ENCODE assay signal across 8 mouse cellular contexts in the genomic region with DNA sequence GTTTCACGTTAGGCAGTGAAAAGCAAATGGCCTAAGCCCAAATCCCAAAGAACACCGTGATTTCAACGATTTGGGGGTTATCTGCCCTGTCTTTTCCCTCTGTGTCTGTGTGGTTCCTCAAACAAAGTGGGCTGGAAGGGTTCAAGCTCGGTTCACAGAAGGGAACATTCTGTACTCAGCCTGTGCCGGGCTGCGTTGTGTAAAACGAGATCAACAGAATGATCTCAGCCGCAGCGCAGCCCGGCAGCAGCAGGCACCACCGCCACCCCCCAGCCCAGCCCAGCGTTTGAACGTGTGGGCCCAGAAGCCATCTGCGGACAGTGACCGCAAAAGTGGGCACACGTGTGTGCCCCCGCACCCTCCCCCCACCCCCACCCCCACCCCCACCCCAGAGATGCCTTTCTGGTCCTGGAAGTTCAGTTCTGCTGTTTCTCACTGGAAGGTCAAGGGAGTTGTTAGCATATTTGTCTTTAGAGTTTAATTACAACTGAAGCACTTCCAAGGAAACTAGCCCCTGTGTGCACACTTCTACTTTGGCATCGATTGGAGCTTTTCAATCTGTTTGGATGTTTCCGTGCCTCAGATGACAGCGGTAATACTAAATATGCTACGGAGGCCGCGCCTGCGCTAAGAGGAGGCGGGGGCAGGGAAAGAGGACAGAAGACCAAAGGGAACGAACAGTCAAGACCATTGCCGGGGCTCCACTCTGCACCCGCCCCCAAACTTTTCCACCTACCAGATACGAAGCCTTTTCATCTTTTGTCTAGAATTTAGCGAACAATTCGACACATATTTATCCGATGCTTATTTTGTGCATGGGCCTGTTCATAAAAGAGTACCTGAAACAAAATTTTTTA.
A peak's percentile ranks its signal among the peaks of the same experiment; 100 is the strongest.
DNase-seq lines count a peak whose midpoint lies in the region; ATAC-seq lines count a peak whose summit lies in the region.

No protein-coding gene starts in this region.

- H3K4me3 ChIP-seq in embryonic facial prominence, embryonic 11.5 days (ENCODE audit: low read depth, low read length) = peak overlapping the region; percentile 11
- H3K4me3 ChIP-seq in intestine, embryonic 16.5 days (ENCODE audit: low read length) = peak overlapping the region; percentile 32

- WGBS in embryonic facial prominence, embryonic 11.5 days = 1% methylated on average over 32 of the region's 32 CpGs
- WGBS in intestine, embryonic 16.5 days = 3% methylated on average over 32 of the region's 32 CpGs

- H3K27ac ChIP-seq in embryonic facial prominence, embryonic 11.5 days (replicated peaks; ENCODE audit: low read depth, low read length) = no peak overlapping the region
- peak overlapping the region; percentile 77 for H3K27ac ChIP-seq in intestine, embryonic 16.5 days (ENCODE audit: low read length)

- H3K4me1 ChIP-seq in embryonic facial prominence, embryonic 11.5 days (ENCODE audit: control insufficient read depth, insufficient read depth, low read length) = 0 out of 2 replicates have a peak, but pooled peaks cover 3% of the 10 kb centered on the region
- peaks cover 18% of the 10 kb centered on the region for H3K4me1 ChIP-seq in intestine, embryonic 16.5 days (ENCODE audit: control insufficient read depth, insufficient read depth, low read length)

- intact Hi-C loops in left cerebral cortex, postnatal 10 days (cut with DNase I) = loop anchor here (2.0 to 5.0 kb wide), 2 partner anchors 78 to 140 kb away; no protein-coding TSS in a partner anchor

- peak overlapping the region; percentile 40 for H3K9ac ChIP-seq in embryonic facial prominence, embryonic 11.5 days (replicated peaks; ENCODE audit: low read length)
- peak overlapping the region; percentile 64 for H3K9ac ChIP-seq in intestine, embryonic 16.5 days (ENCODE audit: low read depth, low read length)

- peak; percentile 88 for ATAC-seq in embryonic facial prominence, embryonic 11.5 days (replicated peaks; ENCODE audit: insufficient number of reproducible peaks, low FRiP score, low TSS enrichment, low read depth)
- peak; percentile 93 for ATAC-seq in intestine, embryonic 16.5 days
- peak; percentile 77 for ATAC-seq in megakaryocyte, adult 5-6 weeks (ENCODE audit: poor library complexity, severe bottlenecking)

- DNase-seq in adrenal gland, postnatal 36 days = peak; percentile 83 to 89
- peak; percentile 80 for DNase-seq in embryonic facial prominence, embryonic 11.5 days (ENCODE audit: low spot score)
- peak; percentile 92 to 96 for DNase-seq in heart, adult 18-20 months
- DNase-seq in left cerebral cortex, postnatal 10 days (ENCODE audit: extremely low spot score in 1 of 2, low spot score in 2 of 2) = peak; percentile 68 to 85
- DNase-seq in right cerebral cortex, postnatal 10 days (ENCODE audit: low spot score in 2 of 2) = peak; percentile 80 to 83
- peak; percentile 73 to 77 for DNase-seq in urinary bladder, postnatal 4 days (ENCODE audit: low spot score in 2 of 2)

- peak overlapping the region; percentile 47 for H3K4me2 ChIP-seq in embryonic facial prominence, embryonic 11.5 days (ENCODE audit: low read depth, low read length)
- peak overlapping the region; percentile 41 for H3K4me2 ChIP-seq in intestine, embryonic 16.5 days (ENCODE audit: low read depth, low read length)

- H3K27me3 ChIP-seq in embryonic facial prominence, embryonic 11.5 days (ENCODE audit: control insufficient read depth, insufficient read depth, low read length) = no peaks in the 10 kb centered on the region
- H3K27me3 ChIP-seq in intestine, embryonic 16.5 days (replicated peaks; ENCODE audit: control insufficient read depth, insufficient read depth, low read length) = no peaks in the 10 kb centered on the region

- H3K9me3 ChIP-seq in embryonic facial prominence, embryonic 11.5 days (replicated peaks; ENCODE audit: control insufficient read depth, low read length) = no peaks in the 10 kb centered on the region
- no peaks in the 10 kb centered on the region for H3K9me3 ChIP-seq in intestine, embryonic 16.5 days (ENCODE audit: control insufficient read depth, low read length)

- H3K36me3 ChIP-seq in embryonic facial prominence, embryonic 11.5 days (replicated peaks; ENCODE audit: control insufficient read depth, insufficient read depth, low read depth, low read length) = no peaks in the 10 kb centered on the region
- H3K36me3 ChIP-seq in intestine, embryonic 16.5 days (ENCODE audit: control insufficient read depth, insufficient read depth, low read length) = no peaks in the 10 kb centered on the region
